Mouse (Mus musculus) thymus, postnatal 25 days (tissue): Measurements from ENCODE around the gene Rell1.
"Not testable (repeated sequence)": the region's sequence is repeated elsewhere in the genome, so short reads cannot be mapped to it uniquely, and the experiment has no call there.

Source experiments
- DNase-seq: peaks from one replicate; pipeline ENCODE4 v3.0.0; 2022

Rell1 gene

GRCm38 (mm10) chr5:63951421-63951911, 17.2 kb downstream of the Rell1 start:
- DNase-seq, result no peak

GRCm38 (mm10) chr5:63949195-63949594, 19.5 kb downstream of the Rell1 start:
- no peak for DNase-seq

GRCm38 (mm10) chr5:63947526-63947925, 21.2 kb downstream of the Rell1 start:
- DNase-seq, result no peak

- no peak for DNase-seq
Observed at GRCm38 (mm10) chr5:63943291-63943690, 25.4 kb downstream of the Rell1 start.

- no peak for DNase-seq
Observed at GRCm38 (mm10) chr5:63941891-63942290, 26.8 kb downstream of the Rell1 start.

GRCm38 (mm10) chr5:63938575-63938974, 30.1 kb downstream of the Rell1 start:
- peak; percentile 4 for DNase-seq

GRCm38 (mm10) chr5:63936740-63937139, 32.0 kb downstream of the Rell1 start:
- DNase-seq, result no peak

GRCm38 (mm10) chr5:63935581-63935980, 33.1 kb downstream of the Rell1 start:
- DNase-seq, result no peak

GRCm38 (mm10) chr5:63932829-63933228, 35.9 kb downstream of the Rell1 start:
- DNase-seq, result no peak

GRCm38 (mm10) chr5:63930824-63931358, 37.8 kb downstream of the Rell1 start:
- no peak for DNase-seq

GRCm38 (mm10) chr5:63925035-63925628, 43.6 kb downstream of the Rell1 start:
- no peak for DNase-seq

- no peak for DNase-seq
Observed at GRCm38 (mm10) chr5:63923305-63924025, 45.2 kb downstream of the Rell1 start.

- DNase-seq, result no peak
Observed at GRCm38 (mm10) chr5:63918201-63918600, 50.5 kb downstream of the Rell1 start.

- DNase-seq, result no peak
Observed at GRCm38 (mm10) chr5:63916457-63917139, 52.1 kb downstream of the Rell1 start.

- no peak for DNase-seq
Observed at GRCm38 (mm10) chr5:63914896-63915295, 53.8 kb downstream of the Rell1 start.

- no peak for DNase-seq
Observed at GRCm38 (mm10) chr5:63910171-63910960, 58.3 kb downstream of the Rell1 start.

GRCm38 (mm10) chr5:63907513-63907912, 61.2 kb downstream of the Rell1 start:
- no peak for DNase-seq

GRCm38 (mm10) chr5:63906149-63907093, 62.3 kb downstream of the Rell1 start:
- peak; percentile 86 for DNase-seq

- DNase-seq, result no peak
Observed at GRCm38 (mm10) chr5:63903329-63903728, 65.4 kb downstream of the Rell1 start.

- no peak for DNase-seq
Observed at GRCm38 (mm10) chr5:63897820-63898110, 70.9 kb downstream of the Rell1 start.

GRCm38 (mm10) chr5:63897001-63897819, 71.5 kb downstream of the Rell1 start:
- DNase-seq, result not testable (repeated sequence)
